Mouse (Mus musculus) brain, adult 2 months (tissue): ENCODE measurements at regions not wholly inside any gene's neighbourhood (a gene's known extent, or its start where the extent isn't known, plus 50 kb on each side); places are given as distances from the start of the nearest gene placed in this dataset.

ENCODE experiments used
- DNase-seq: peaks from one replicate; pipeline ENCODE4 v3.0.0; 2011; ENCODE audit warnings: low read depth, low spot score

DNA sequence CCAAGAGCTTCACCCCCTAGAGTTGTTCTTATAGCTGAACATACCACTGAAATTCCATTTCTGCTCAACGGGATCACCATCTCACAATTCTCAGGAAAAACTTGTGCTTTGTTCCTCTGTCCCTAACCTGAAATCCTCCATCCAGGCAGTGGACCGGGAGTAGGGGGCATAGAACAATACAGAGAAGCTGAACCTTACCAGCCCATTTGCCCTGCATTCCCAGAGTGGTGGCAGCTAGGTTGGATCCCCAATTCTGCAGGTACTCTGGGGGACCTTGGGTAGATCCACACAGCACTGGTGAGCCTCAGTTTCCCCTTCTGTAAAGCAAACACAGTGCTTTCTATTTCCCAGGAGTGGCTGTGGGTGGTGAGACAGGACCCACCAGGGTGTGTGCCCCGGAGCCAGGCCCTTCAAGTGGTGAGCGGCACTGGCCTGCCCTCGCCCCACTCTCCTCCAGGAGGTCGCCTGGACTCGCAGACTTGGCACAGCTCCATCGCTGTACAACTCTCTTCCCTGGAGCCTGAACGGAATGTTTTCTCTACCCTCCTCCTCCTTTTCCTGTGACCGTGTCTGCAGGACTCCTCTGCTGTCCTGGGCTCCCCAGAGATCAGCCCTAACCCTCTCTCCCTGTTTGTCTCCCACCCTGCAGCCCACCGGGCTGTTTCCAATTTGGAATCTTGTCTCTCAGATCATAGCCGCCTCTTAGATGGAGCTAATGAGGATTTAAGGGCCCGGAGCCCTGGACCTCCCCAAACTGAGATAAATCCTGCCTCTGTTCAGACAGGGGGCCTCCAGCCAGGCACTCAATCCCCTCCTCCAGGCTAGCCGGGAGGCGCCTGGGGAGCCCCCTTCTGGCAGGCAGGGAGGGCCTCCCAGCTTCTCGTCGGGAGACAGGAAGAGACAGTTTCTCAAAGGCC is 52.3 kb upstream of the Cux1 start:
- no peak for DNase-seq

DNA sequence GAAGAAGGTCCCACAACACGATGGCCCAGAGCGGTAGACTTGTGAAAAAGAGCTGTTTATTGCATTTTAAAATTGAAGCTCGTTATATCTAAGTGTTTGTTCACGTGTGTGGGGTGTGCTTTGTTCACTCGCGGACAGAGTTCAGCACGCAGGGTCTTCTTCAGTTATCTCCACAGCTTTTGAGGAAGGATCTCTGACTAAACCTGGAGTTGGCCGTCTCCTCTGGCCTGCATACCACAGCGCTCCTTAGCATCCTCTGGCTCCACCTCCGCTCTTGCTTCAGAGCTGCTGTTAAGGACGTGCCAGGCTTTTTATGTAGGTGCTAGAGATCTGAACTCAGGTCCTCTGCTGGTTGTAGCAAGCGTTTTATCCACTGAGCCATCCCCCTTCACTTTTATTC is 52.9 kb upstream of the Cux1 start:
- no peak for DNase-seq

DNA sequence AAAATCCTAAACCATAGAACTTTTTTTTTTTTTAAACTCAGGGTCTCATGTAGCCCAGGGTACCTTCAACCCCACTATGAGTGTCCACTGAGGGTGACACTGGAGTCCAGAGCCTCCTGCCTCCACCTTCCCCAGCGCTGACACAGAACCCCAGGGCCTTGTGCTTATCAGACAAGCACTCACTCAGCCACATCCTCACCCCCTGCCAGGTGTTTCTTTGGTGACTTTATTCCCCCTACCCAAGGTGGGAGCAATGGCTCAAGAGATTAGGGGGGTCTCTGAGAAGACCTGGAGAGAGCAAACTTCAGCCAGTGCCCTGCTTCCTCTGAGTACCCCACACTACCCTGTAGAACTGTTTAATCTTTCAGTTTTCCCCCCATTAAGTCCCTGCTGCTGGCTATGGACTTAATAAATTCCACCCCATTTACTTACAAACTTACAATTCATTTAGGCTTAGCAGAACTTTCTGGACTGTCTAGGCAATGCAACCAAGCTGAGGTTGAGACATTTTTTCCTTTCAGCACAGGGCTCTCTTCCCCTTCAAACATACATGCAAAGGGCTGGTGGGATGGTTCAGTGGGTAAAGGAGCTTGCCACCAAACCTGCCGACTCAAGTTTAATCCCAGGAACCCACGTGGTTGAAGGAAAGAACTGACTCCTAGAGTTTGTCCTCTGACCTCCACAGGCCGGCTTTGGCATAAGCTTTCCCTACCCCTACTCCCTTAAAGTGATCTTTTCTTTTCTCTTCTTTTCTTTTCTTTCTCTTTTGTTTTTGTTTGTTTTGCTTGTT is 54.2 kb upstream of the Cux1 start:
- no peak for DNase-seq

DNA sequence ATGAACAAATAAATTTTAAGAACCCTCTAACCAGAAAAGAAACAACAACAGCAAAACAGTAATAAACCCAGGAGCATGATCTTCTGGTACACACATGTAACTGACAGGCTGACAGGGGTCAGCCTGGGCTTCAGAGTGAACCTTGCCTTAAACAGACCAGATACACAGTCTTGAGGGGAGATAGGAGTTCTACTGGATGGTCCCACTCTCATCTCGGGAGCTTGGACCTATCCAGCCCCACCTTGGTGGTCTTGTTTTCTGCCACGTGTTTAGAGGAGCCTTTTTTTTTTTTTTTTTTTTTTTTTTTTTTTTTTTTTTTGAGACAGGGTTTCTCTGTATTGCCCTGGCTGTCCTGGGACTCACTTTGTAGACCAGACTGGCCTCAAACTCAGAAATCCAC is 54.9 kb upstream of the Cux1 start:
- no peak for DNase-seq

DNA sequence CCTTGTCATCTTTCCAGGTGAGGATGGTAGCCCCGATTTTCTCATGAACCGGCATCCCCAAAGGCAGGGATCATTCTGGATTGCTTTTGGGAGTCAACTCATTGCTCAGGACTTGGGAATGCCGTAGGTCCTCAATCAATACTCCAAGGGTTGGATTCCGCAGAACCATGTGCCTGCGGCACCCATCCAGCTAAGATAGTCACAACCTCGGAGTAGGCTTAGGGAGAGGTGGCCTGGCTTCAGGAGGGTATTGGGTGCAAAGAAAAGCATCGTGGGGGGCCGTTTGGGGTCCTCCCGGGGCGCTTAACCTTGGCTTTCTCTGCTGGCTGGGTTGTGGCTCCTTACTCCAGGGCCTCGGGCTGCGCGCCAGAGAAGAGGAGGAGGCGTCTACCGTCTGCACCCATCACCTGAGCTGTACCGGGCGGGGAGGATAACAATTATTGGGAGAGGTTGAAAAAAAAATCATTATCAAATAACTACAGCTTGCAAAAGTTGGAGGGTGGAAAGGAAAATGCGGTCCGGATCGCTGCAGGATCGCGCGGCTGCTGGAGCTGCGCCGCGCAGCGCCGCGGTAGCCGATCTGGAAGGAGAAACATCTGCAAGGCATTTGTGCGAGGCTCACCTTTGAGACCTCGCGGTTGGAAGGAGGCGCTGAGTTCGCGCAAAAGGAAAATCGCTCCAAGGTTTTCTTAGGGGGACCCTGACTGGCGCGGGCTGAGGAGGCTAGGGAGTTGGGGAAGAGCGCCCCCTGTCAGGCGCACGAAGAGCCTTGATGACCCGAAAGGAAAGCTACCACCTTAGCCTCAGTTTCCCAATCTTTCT is 55.6 kb upstream of the Cux1 start:
- peak; percentile 83 for DNase-seq

DNA sequence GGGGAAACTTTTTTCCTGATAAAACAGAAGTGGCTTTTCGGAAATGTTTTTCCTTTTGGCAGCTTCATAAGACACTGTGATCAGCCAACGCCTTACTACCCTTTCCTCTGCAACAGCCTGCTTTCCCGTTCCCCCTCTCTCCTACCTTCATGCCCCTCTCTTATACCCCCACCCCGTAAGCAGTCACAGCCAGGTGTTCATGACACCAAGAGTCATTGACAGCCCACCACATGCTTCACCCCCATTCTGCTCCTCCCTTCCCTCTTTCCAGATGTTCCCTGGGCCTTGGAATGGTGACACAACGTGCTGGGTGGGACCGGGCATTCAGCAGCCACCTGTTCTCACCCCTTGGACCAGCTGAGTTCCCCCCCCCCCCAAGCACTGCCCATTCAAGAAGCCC is 56.5 kb upstream of the Cux1 start:
- no peak for DNase-seq

DNA sequence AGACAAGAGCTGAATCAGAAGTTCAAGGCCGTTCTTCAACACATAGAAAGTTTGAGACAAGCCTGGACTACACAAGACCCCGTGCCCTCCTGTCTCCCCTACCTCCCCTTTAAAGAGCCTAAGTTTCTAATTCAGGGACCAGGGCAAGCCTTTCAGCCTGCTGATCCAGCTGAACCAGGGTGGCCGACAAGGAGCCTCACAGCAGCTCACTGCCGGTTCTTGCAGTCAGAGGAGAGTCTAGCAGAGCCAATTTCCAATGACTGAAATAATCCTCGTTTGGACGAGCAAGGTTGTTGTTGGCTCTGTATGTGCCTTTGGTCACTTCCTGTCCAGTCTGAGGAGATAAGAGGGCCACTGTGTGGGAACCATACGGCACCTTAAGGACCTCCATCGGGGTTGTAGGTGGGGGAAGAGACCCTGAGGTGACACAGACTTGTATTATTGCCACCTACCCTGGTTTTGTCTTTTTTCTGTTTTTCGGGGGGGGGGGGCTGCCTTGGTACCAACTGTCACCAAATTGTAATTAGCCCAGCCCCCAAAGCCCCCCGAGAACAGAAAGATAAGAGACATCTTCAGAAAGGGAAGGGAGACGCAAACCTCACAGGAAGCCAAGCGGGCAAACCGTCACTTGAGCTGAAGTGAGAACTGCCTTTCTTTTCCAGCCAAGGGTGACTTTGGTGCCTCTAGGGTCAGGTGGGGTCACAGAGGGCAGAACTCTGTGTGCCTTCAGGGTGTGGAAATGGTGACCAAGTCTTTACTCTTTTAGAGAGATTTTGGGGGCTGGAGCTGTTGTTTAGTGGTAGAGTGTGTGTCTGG is 58.1 kb upstream of the Cux1 start:
- DNase-seq, result no peak

DNA sequence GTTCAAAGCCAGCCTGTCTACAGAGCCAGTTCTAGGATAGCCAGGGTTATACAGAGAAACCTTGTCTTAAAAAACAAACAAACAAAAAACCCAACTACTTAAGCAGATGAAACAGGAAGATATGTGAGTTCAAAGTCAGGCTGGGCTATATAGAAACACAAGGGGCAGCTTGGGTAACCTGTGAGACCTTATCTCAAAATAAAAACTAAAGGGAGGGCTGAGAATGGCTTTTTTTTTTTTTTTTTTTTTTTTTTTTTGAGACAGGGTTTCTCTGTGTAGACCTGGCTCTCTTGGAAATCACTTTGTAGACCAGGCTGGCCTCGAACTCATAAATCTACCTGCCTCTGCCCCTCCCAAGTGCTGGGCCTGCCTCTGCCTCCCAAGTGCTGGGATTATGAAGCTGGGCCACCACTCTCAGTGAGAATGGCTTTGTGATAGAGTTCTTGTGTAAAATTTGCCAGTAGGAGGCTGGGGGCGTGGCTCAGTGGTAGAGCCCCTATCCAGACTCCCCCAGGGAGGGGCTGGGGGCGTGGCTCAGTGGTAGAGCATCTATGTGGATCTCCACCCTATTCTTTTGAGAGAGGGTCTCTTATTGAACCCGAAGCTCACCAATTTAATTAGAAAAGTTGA is 59.0 kb upstream of the Cux1 start:
- DNase-seq, result no peak

DNA sequence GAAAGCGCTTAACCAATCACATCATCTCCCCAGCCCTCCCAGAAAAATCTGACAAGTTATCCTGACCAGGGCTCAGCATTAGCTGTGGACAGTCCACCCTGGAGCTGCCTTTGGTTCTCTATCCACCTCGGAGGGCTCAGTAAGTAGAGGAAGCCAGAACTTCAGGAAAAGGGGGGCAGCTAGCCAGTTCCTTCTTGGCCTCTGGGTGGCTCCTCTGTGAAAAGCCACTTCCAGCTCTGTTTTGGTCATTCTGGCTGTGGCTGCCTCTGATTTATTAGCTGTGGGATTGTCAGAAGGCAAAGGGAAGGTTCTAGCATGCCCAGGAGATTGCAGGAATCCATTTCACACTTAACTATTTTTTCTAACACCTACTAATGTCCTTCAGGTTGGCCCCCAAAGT is 59.6 kb upstream of the Cux1 start:
- DNase-seq, result no peak

DNA sequence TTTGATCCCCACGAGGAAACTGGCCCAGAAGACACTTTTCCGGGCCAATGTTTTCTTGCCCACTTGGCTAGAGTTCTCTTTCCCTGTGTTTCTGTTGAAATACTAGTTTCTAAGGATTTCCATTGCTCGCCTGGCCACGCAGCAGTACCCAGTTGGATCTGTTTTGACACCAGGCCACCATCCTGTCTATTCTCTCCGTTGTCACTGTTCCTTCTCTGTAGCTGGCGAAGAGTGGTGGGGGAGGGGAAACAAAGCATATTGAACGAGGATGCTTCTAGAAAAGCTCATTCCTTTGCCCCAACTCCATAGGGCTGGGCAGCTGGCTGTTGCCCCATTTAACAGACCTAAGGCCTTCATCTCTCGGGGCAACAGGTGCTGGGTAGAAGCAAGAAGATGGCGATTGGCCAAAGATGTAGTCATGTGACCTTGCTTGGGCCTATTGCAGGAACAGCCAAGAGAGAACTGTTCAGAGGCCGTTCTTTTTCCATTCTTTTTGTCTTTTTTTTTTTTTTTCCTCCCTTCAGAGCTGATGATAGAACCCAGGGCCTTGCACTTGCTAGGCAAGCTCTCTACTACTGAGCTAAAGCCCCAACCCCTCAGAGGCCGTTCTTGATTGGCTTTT is 60.5 kb upstream of the Cux1 start:
- DNase-seq, result peak; percentile 34

DNA sequence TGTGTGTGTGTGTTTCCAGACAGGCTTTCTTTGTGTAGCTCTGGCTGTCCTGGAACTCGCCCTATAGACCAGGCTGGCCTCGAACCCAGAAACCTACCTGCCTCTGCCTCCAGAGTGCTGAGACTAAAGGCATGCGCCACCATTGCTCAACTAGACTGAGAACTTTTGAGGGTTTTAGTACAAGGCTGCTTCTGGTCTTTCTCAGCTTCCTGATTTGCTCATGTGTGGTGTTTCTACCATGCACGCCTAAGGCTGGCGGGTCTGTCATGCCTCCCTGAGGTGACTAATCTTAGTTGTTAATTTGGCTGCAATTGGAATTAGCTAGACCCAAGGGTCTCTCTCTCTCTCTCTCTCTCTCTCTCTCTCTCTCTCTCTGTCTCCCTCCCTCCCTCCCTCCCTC is 61.2 kb upstream of the Cux1 start:
- no peak for DNase-seq

DNA sequence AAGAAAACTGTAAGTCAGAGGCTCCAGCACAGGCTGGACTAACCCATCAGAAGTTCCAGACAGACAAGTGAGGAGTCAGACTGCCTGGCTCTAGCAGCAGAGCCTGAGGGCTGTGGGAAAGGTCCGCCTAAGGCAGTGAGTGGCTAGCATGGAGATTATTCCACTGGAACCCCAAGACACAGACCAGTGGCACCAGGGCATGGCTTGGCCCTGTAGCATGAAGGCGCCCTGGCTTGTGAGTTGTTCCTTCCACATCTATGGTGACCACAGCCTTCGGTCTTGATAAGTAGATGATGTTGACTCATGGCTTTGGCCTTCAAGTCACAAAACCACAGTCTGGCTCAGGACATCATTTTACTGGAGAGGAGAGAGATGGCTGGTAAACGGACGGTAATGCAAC is 60.7 kb upstream of the Myl10 start:
- DNase-seq, result no peak

DNA sequence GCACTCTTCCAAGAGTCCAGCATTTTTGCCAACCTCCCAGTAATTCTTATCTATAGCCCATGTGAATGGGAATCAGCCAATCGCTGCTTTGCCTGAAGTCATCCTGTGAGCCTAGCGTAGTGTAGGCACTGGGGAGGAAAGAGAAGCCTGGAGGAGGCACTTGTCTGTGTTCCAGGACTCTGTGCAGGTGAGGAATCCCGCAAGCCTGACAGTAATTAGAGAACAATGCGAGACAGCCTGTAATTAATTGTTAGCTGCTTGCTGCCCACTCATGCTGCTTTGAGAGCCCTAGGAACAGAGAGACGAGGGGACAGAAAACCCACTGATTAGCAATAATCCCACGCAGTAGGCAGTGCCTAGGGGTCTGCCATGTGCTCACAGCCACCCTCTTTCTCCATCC is 59.0 kb upstream of the Myl10 start:
- peak; percentile 78 for DNase-seq

DNA sequence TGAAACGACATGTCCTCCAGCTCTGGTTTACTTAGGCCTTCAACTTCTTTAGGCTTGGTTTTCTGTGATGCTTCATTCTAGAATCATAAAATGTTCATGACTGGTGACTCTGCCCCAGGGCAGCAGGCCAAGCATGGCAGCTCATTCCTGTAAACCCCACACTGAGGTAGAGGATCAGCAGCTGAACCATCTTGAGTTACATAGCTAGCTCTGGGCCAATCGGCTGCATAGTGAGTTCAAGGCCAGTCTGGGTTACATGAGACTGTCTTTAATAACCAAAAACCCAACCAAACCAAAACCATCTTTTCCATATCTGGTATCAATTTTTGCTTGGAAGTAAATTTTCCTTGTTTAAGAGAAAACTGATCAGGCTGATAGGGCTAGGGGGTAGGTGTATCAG is 57.8 kb upstream of the Myl10 start:
- no peak for DNase-seq

DNA sequence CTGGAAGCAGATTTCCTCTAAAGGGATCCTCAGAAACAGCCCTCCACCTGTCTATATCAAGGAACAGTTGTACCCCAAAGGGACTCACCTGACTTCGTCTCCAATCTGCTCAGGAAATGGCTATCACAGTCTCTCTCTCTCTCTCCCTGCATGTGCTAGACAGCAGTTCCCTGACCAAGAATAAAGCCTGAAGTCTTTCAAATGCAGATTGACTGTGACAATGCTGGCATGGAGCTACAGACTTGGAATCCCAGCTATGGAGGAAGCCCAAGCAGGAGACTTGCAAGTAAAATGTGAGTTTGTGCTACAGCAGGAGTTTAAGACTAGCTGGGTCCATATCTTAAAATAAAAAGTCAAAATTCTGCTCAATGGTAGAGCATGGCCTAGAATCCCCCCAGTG is 56.5 kb upstream of the Myl10 start:
- no peak for DNase-seq

DNA sequence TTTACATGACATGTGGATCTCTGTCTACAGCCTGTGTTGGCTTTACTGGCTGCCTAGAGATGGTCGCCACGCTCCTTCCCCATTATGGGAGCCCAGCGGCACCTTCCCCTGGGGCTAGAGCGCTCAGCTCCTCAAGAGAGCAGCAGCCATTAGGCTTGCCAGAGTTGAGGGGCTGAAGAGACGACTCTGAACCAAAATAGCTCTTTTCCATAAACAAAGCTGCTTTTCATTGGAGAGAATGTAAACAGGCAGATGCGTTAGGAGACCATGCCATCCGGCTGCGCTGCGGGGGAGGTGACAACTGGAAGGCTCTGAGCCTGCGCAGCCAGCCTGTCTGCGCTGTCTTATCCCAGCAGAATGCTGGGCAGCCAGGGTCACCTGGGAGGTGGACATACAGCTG is 55.1 kb upstream of the Myl10 start:
- peak; percentile 71 for DNase-seq

DNA sequence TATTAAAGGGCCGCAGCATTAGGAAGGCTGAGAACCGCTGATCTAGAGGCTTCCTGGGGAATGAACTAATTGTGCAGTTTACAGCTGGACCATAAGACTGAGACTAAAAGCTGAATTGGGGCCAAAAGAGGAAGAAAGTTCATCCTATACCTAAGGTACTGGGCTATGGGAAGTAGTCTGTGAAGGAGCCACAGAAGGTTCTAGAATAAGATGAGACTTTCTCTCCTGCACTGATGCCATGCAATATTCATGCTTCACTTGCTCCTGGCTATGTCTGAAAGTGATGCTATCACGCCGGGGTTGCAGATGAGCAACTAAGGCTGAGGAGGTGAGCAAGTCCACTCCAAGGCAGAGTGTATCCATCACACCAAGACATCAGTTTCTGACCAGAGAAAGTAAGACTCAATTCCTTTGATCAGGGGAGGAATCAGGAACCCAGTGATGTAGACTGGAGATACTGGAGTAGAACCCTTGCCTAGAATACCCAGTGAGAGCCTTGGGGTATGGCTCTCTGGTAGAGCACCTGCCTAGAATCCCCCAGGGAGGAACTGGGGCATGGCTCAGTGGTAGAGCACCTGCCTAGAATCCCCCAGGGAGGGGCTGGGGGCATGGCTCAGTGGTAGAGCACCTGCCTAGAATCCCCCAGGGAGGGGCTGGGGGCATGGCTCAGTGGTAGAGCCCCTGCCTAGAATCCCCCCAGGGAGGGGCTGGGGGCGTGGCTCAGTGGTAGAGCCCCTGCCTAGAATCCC is 51.9 kb upstream of the Myl10 start:
- no peak for DNase-seq

DNA sequence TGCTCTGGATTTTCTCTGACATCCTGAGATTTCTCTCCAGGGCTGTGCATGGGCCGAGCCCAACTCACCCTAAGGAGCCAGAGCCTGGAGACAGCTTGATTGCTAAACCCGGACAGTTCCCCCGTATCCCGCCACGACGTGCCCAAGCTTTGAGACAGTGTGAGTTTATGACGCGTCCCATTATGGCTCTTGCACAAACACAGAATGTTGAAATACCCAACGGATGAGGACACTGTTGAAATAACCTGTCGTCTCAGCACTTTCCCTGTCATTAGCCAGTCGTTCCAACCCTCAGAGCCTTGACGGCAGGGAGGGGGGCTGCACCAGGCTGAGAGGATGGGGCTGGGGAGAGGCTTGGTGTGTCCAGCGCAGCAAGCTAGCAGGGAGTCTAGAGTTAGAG is 50.7 kb upstream of the Myl10 start:
- no peak for DNase-seq
